Mouse (Mus musculus) mouse embryonic stem cell (cell line): ENCODE data around the gene Maml3.

Source experiments
- in situ Hi-C, 2 experiments: fragments of 300-500 bp; cut with MboI; formaldehyde crosslinking; loops; 1 replicate in 1 of 2; 3 replicates in 1 of 2; pipeline ENCODE4 v1.14.3; 2019 to 2020; ENCODE audit warnings: low sequenced_read_pairs in 2 of 2, low pct_unique_long_range_greater_than_20kb in 1 of 2, mixed read lengths in 1 of 2; ENCODE audit not compliant: unreplicated experiment in 1 of 2

The Maml3 gene

GRCm38 (mm10) chr3:51832985-51833384, 271.9 kb downstream of the Maml3 start:
- in situ Hi-C loops, result no loop called here

DNA sequence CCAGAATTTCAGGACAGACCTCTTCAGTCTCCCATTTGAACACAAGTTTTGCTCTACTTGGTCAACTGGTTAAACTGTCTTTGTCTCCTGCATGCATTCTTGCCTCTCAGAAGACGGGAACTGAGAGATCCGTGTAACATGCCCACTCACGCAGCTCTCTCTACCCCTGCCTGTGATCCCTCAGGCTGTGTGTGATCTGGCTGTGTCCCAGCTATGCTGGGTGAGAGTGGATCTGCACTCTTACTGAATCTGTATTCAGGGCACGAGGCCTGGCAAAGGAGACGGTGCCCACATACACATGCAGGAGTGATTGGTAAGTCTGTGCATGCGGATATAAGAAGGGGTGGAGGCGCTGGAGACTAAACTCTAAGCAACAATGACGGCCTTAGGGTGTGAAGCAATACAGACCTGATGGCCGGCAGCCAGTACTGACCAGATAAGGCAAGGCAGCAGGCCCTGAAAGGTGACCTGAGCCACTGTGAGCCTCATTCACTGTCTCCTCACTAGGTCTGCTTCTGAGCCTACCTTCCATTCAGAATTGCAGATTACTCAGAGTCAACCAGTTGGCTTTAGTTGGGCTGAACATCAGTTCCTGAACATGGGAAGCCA, 274.0 kb downstream of the Maml3 start:
- in situ Hi-C loops, result no loop called here

GRCm38 (mm10) chr3:51825530-51825929, 279.3 kb downstream of the Maml3 start:
- in situ Hi-C loops, result no loop called here

DNA sequence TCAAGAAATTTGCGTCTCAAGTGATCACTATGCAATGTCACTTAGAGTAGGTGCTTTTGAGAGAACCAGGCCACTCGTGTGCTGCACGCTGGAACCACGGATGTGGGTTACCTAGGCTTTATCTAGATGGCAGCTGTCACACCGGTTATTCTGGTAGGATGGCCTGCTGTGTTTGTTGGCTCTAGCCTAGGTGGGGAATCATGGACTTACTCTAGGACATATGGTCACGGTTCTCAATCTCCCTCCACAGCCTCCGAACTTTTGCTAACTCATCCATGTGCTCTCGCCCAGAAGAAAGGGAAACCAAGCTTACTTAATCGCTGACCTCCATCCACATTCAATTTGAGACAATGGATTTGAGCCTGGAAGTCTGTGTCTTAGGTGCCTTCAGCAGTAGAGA, 280.4 kb downstream of the Maml3 start:
- in situ Hi-C loops, result no loop called here

GRCm38 (mm10) chr3:51821551-51821950, 283.3 kb downstream of the Maml3 start:
- in situ Hi-C loops, result no loop called here

GRCm38 (mm10) chr3:51819109-51819508, 285.8 kb downstream of the Maml3 start:
- in situ Hi-C loops, result no loop called here

DNA sequence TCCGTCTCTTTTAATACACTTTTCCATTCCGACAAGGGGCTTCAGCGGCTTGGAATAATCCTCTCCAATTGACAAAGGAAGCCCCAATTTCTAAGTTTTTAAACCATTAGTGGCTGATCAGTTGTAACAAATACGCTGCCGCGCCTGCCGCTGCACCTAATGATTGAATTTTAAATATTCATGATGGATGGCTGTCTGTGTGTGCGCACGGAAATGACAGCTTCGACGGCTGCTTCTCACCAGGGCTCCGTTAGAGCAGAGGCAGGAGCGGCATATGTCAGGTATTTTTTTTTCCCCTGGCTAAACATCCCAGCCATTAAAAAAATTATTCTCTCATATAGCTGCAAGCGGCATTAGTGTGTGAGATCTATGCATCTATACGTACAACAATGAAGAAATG, 287.0 kb downstream of the Maml3 start:
- in situ Hi-C loops, result no loop called here

GRCm38 (mm10) chr3:51817329-51817728, 287.5 kb downstream of the Maml3 start:
- in situ Hi-C loops, result no loop called here

DNA sequence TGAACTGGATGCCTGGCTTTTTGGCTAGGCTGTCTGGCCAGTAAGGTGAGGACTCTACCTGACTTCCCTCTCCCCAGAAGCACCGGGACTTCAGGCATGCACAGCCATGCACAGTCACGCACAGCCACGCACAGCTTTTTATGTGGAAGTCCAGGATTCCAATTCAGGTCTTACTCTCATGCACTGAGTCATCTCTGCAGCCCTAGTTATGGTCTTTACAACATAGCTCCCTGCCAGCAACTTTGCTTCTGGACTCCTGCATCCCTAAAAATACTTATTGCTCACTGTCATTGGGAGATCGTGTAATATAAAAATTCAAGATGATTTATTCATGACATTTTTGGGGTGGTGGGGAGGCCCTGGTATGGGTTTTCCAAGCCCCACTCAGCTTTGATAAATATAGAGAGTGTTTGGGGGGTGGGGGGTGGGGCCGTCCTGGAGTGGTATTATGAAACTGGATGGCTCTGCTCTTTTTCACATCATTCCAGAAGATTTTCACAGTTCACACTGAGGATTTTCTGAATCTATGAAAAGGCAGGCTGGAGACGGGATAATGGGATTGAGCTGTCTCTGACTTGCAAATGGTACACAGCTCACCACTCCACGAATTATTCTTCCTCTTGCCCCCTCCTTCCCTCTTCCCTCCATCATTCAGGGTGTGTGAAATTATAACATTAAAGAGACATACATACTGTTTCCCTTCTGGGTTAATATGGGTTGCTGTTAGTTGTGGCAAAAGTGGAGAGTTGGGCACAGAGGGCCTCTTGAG, 288.2 kb downstream of the Maml3 start:
- in situ Hi-C loops, result no loop called here

- in situ Hi-C loops, result no loop called here
These were observed 290.8 kb downstream of the Maml3 start for GRCm38 (mm10) chr3:51814073-51814472.

DNA sequence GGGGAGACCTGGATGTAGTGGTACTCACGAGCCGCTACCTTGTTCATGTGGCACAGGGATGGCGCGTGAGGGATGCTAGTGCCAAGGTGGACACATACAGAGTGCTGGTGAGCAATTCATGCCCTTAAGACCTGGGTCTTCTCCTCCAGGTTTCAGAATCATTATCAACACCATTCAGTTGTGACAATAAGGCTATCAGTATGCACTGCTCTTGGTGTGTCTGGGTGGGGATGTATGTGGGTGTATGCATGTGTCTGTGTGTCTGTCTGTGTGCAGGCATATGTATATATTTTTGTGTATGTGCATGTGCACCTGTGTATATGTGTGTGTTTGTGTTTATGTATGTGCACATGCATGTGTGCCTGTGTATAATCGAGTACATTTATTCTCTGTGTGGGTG, 291.7 kb downstream of the Maml3 start:
- in situ Hi-C loops, result no loop called here

DNA sequence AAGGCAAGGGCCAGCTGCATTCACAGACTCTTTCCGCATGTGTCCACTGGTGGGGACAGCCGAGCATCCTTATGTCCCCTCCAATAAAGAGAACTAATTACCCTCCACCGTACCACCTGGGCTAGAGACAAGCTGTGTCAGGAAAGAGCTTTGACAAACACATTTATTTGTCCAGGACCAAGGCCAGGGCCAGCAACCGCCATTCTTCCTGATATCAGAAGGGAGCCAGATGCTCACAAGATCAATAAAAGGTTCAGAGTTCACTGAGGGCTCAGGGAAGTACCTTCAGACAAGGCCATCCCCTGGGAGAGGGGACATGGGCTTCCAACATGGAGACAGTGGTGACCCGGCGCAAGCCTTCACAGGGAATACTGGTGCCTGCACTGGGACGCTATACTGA, 294.1 kb downstream of the Maml3 start:
- in situ Hi-C loops, result no loop called here

DNA sequence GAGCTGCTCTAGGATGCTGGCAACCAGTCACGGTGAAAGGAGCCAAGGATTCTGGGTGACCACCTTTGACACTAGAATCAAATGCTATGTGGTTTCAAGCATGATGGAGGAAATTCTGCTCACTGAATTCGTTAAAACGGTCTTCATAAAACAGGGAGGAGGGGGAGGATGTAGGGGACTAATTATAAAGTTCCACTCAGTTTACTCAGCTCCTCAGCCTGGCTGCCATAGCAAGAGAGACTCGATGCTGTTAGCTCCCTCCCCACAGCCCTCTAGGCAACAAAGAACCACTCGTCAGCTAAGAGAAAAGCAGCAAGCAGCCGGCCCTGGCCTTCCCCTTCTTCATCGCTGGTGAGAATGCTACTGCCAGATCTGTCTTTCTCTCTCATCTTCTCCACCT, 295.1 kb downstream of the Maml3 start:
- in situ Hi-C loops, result no loop called here

- in situ Hi-C loops, result no loop called here
These were observed 296.6 kb downstream of the Maml3 start for GRCm38 (mm10) chr3:51807981-51808870.

DNA sequence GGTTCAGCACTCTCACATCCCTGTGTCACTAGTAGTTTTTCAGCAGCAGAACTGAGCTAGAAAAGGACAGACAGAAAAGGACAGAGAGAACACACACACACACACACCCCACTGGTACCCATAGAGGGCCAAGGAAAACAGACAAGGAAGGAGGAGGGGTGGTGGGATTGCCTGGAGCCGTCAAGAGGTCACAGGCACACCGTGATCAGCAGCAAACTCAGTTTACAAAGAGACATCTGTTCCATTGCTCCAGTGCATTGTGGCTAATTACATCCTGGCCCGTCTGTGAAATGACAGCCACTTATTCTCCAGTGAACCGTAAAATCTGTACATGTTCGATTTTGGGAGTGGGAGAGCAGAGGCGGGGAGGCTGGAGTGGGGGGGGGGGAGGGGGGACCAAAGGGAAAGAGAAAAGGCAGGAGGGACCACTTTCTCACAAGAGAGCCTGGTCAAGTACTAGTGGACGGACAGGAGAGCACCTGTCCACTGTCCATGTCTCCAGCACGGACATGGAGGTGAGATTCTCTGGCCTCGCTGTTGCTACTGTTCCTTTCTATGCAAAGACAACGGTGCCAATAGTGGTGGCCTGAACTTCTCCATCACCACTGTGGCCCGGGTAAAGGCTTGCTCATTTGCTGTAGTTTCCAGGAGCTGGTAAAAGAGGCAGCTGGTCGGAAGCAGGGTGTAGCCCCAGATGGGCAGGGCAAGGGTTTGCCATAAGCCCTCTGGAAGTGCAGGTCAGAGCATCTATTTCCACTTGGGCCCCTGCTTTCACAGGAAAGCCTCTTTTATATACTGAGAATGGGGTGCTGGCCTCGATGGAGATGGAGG, 299.2 kb downstream of the Maml3 start:
- in situ Hi-C loops, result no loop called here

DNA sequence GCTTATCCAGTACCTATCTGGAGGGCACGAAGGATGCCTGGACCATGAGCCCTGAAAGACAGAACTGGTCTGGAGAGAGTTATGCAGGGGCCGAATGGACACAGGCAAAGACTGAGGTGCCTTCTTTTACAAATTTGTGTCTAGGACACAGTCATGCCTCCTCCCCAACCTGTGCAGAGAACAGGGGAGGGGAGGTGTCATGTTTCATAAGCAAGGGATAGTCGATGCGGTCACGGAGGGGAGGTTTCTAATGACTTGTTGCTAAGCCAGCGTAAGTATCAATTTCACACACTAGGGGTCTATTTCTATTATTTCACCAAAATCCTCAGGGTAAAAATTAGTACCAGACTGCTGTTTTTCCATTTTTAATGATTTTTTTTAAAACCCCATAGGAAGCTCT, 301.0 kb downstream of the Maml3 start:
- in situ Hi-C loops, result no loop called here

- in situ Hi-C loops, result no loop called here
These were observed 305.2 kb downstream of the Maml3 start for GRCm38 (mm10) chr3:51799650-51800049.

DNA sequence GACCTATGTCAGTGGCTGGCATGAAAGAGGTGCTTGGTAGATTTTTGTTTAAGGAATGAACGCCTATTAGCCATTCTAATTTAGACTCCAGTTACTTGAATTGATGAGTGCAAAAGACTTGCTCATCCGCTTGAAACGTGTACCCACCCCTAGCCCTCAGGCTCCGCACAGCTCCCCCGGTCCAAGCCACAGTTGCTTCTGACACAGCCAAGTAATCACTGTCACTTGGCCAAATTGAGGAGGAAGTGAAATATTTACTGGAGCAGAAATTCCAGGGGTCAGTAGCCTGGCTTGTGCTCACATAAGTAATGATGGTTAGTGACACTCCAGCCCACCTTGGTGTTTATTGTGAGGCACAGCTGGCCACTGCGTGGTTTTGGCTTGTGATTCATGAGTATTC, 308.0 kb downstream of the Maml3 start:
- in situ Hi-C loops, result no loop called here
